Mouse (Mus musculus) MEL (cell line): ENCODE measurements at regions not wholly inside any gene's neighbourhood (a gene's known extent, or its start where the extent isn't known, plus 50 kb on each side); places are given as distances from the start of the nearest gene placed in this dataset.

ENCODE experiments used
- DNase-seq: peaks from one replicate; pipeline ENCODE4 v3.0.0; 2011; ENCODE audit warnings: low read depth, low spot score
- H3K27ac ChIP-seq: 2 replicates; pipeline ENCODE4 v1.5.1; 2012; ENCODE audit warnings: low read depth, mild to moderate bottlenecking, control low read depth, low read length, moderate library complexity; ENCODE audit not compliant: control insufficient read depth
- H3K27me3 ChIP-seq, 2 experiments: fragments of 150-350 bp in 1 of 2; sonication (generic) in 1 of 2; 2 replicates each; pipeline ENCODE4 v1.6.1; 2012; ENCODE audit warnings: low read length in 2 of 2, mild to moderate bottlenecking in 2 of 2, improper control_type of control experiment in 1 of 2, moderate library complexity in 1 of 2; ENCODE audit not compliant: insufficient read depth in 2 of 2, control insufficient read depth in 1 of 2
- H3K36me3 ChIP-seq, 2 experiments: 2 replicates each; pipeline ENCODE4 v1.6.1; 2012 to 2014; ENCODE audit warnings: low read length in 2 of 2, improper control_type of control experiment in 1 of 2, inconsistent platforms in 1 of 2, mild to moderate bottlenecking in 1 of 2; ENCODE audit not compliant: insufficient read depth in 2 of 2, control insufficient read depth in 1 of 2
- H3K4me1 ChIP-seq, 2 experiments: fragments of 150-350 bp in 1 of 2; sonication (generic) in 1 of 2; 2 replicates each; pipeline ENCODE4 v1.6.1; 2012; ENCODE audit warnings: low read length in 2 of 2, improper control_type of control experiment in 1 of 2, mild to moderate bottlenecking in 1 of 2; ENCODE audit not compliant: insufficient read depth in 2 of 2, control insufficient read depth in 1 of 2
- H3K4me3 ChIP-seq, 2 experiments: fragments of 150-350 bp in 1 of 2; sonication (generic) in 1 of 2; 2 replicates each; pipeline ENCODE4 v1.5.1; 2012; ENCODE audit warnings: low read depth in 2 of 2, low read length in 2 of 2, mild to moderate bottlenecking in 2 of 2, moderate library complexity in 2 of 2, control low read depth in 1 of 2, improper control_type of control experiment in 1 of 2; ENCODE audit not compliant: control insufficient read depth in 1 of 2, insufficient read depth in 1 of 2
- H3K79me2 ChIP-seq: 2 replicates; pipeline ENCODE4 v1.6.1; 2012; ENCODE audit warnings: mild to moderate bottlenecking, low read length, moderate library complexity; ENCODE audit not compliant: control insufficient read depth, poor library complexity, insufficient read depth
- H3K9ac ChIP-seq: 2 replicates; pipeline ENCODE4 v1.6.1; 2012; ENCODE audit warnings: low read depth, mild to moderate bottlenecking, control low read depth, low read length, moderate library complexity; ENCODE audit not compliant: control insufficient read depth, poor library complexity, severe bottlenecking
- H3K9me3 ChIP-seq: fragments of 150-350 bp; sonication (generic); replicated peaks from 2 replicates; pipeline ENCODE4 v1.6.1; 2012; ENCODE audit warnings: mild to moderate bottlenecking, low read length, improper control_type of control experiment, moderate library complexity; ENCODE audit not compliant: insufficient read depth
- BHLHE40 ChIP-seq: IDR thresholded peaks from 2 replicates; pipeline ENCODE4 v1.6.1; 2012; ENCODE audit warnings: low read depth, mild to moderate bottlenecking, inconsistent platforms, low read length, improper control_type of control experiment, borderline replicate concordance
- CHD1 ChIP-seq: IDR thresholded peaks from 2 replicates; pipeline ENCODE4 v1.6.1; 2012; ENCODE audit warnings: low read depth, mild to moderate bottlenecking, inconsistent platforms, low read length, improper control_type of control experiment
- CHD2 ChIP-seq: IDR thresholded peaks from 2 replicates; pipeline ENCODE4 v1.6.1; 2011; ENCODE audit warnings: low read length, improper control_type of control experiment
- CTCF ChIP-seq, 3 experiments: IDR thresholded peaks in 2 of 3; conservative IDR thresholded peaks in 1 of 3; 2 replicates each; pipeline ENCODE4 v1.5.1; 2011 to 2012; ENCODE audit warnings: low read length in 3 of 3, low read depth in 2 of 3, mild to moderate bottlenecking in 2 of 3, improper control_type of control experiment in 1 of 3, inconsistent platforms in 1 of 3, mixed read lengths in 1 of 3, moderate library complexity in 1 of 3; ENCODE audit not compliant: control insufficient read depth in 1 of 3, insufficient read depth in 1 of 3, poor library complexity in 1 of 3, severe bottlenecking in 1 of 3
- EP300 ChIP-seq, 2 experiments: IDR thresholded peaks; 2 replicates each; pipeline ENCODE4 v1.6.1; 2011; ENCODE audit warnings: improper control_type of control experiment in 2 of 2, low read length in 2 of 2, low read depth in 1 of 2, mild to moderate bottlenecking in 1 of 2
- GABPA ChIP-seq: IDR thresholded peaks from 2 replicates; pipeline ENCODE4 v1.6.1; 2012; ENCODE audit warnings: low read depth, mild to moderate bottlenecking, inconsistent platforms, low read length, improper control_type of control experiment, moderate library complexity
- GATA1 ChIP-seq: IDR thresholded peaks from 2 replicates; pipeline ENCODE4 v1.6.1; 2011; ENCODE audit warnings: low read depth, low read length, improper control_type of control experiment
- HCFC1 ChIP-seq: IDR thresholded peaks from 2 replicates; pipeline ENCODE4 v1.6.1; 2012; ENCODE audit warnings: low read depth, mild to moderate bottlenecking, inconsistent platforms, low read length, improper control_type of control experiment, moderate library complexity
- JUND ChIP-seq: IDR thresholded peaks from 2 replicates; pipeline ENCODE4 v1.6.1; 2011; ENCODE audit warnings: low read depth, mild to moderate bottlenecking, improper control_type of control experiment, low read length
- KAT2A ChIP-seq: conservative IDR thresholded peaks from 2 replicates; pipeline ENCODE4 v1.6.1; 2012; ENCODE audit warnings: low read depth, low read length, improper control_type of control experiment, inconsistent platforms
- MEF2A ChIP-seq: IDR thresholded peaks from 2 replicates; pipeline ENCODE4 v1.6.1; 2014; ENCODE audit warnings: low read depth, mild to moderate bottlenecking, inconsistent platforms, low read length, improper control_type of control experiment; ENCODE audit not compliant: poor library complexity, insufficient replicate concordance, severe bottlenecking; ENCODE audit errors: extremely low read depth
- MYB ChIP-seq: IDR thresholded peaks from 2 replicates; pipeline ENCODE4 v1.6.1; 2011; ENCODE audit warnings: mild to moderate bottlenecking, low read depth, low read length, improper control_type of control experiment
- MYC ChIP-seq: IDR thresholded peaks from 2 replicates; pipeline ENCODE4 v1.6.1; 2011; ENCODE audit warnings: low read depth, mild to moderate bottlenecking, low read length, improper control_type of control experiment, moderate library complexity
- POLR2A ChIP-seq, 2 experiments: IDR thresholded peaks; 2 replicates each; pipeline ENCODE4 v1.6.1; 2011 to 2012; ENCODE audit warnings: low read length in 2 of 2, mild to moderate bottlenecking in 2 of 2, control low read depth in 1 of 2, improper control_type of control experiment in 1 of 2, low read depth in 1 of 2, moderate library complexity in 1 of 2; ENCODE audit not compliant: control insufficient read depth in 1 of 2, insufficient read depth in 1 of 2, poor library complexity in 1 of 2
- POLR2AphosphoS2 ChIP-seq: IDR thresholded peaks from 2 replicates; pipeline ENCODE4 v1.6.1; 2011; ENCODE audit warnings: low read length, improper control_type of control experiment
- RAD21 ChIP-seq: IDR thresholded peaks from 2 replicates; pipeline ENCODE4 v1.6.1; 2011; ENCODE audit warnings: mild to moderate bottlenecking, low read depth, low read length, improper control_type of control experiment
- RCOR1 ChIP-seq: IDR thresholded peaks from 2 replicates; pipeline ENCODE4 v1.6.1; 2012; ENCODE audit warnings: low read depth, mild to moderate bottlenecking, inconsistent platforms, low read length, improper control_type of control experiment
- TAL1 ChIP-seq: IDR thresholded peaks from 2 replicates; pipeline ENCODE4 v1.6.1; 2012; ENCODE audit warnings: mild to moderate bottlenecking, inconsistent platforms, low read length, moderate library complexity, mixed read lengths
- TCF12 ChIP-seq: IDR thresholded peaks from 2 replicates; pipeline ENCODE4 v1.6.1; 2014; ENCODE audit warnings: low read depth, mild to moderate bottlenecking, inconsistent platforms, low read length, improper control_type of control experiment, moderate library complexity
- UBTF ChIP-seq: IDR thresholded peaks from 2 replicates; pipeline ENCODE4 v1.6.1; 2012; ENCODE audit warnings: low read depth, mild to moderate bottlenecking, inconsistent platforms, low read length, improper control_type of control experiment, moderate library complexity, borderline replicate concordance; ENCODE audit not compliant: insufficient read depth
- USF1 ChIP-seq: IDR thresholded peaks from 2 replicates; pipeline ENCODE4 v1.6.1; 2014; ENCODE audit warnings: low read depth, mild to moderate bottlenecking, inconsistent platforms, low read length, improper control_type of control experiment, moderate library complexity
- USF2 ChIP-seq, 2 experiments: IDR thresholded peaks; 2 replicates each; pipeline ENCODE4 v1.6.1; 2011 to 2012; ENCODE audit warnings: improper control_type of control experiment in 2 of 2, low read length in 2 of 2, borderline replicate concordance in 1 of 2, inconsistent platforms in 1 of 2, low read depth in 1 of 2, mild to moderate bottlenecking in 1 of 2; ENCODE audit not compliant: insufficient read depth in 1 of 2
- ZKSCAN1 ChIP-seq: IDR thresholded peaks from 2 replicates; pipeline ENCODE4 v1.6.1; 2012; ENCODE audit warnings: low read depth, mild to moderate bottlenecking, inconsistent platforms, low read length, improper control_type of control experiment, moderate library complexity
- ZNF384 ChIP-seq: IDR thresholded peaks from 2 replicates; pipeline ENCODE4 v1.6.1; 2012; ENCODE audit warnings: low read depth, mild to moderate bottlenecking, inconsistent platforms, low read length, improper control_type of control experiment

DNA sequence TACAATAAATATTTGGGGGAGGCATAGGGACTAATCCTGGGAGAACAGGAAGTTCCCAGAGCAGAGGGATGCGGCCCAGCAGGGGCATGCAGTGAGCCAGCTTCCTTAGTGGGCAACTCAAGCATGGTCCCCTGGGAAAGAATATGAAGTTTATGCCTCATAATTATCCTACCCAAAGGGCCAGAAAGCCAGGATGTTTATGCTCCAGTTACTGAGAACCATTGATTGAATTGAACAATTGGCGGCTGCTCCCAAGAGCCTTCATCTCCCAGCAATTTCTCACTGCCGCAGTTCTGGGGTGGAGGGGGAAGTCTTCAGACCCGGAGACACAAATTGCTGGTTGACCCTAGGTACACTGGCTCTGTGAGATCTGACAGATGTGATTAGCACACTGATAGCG lies 50.9 kb upstream of the Arntl start:
- TF ChIP-seq ZKSCAN1 (no peak), RAD21 (no peak), GABPA (no peak), CHD1 (no peak), TAL1 (no peak), POLR2AphosphoS2 (no peak), POLR2A (IDR thresholded peaks at IDR 0.05; ENCODE audit: control insufficient read depth in 1 of 2, insufficient read depth in 1 of 2, low read depth in 1 of 2, low read length in 2 of 2, poor library complexity in 1 of 2) (no peak), RCOR1 (no peak), EP300 (IDR thresholded peaks at IDR 0.05; ENCODE audit: low read depth in 1 of 2, low read length in 2 of 2) (no peak), USF1 (no peak), ZNF384 (no peak), CTCF (IDR thresholded peaks at IDR 0.05 in 2 of 3, conservative IDR thresholded peaks at IDR 0.05 in 1 of 3; ENCODE audit: control insufficient read depth in 1 of 3, insufficient read depth in 1 of 3, low read depth in 2 of 3, low read length in 3 of 3, poor library complexity in 1 of 3, severe bottlenecking in 1 of 3) (no peak), JUND (no peak)
- Histone ChIP-seq H3K27ac (no peak overlapping the region), H3K79me2 (no peaks in the 10 kb centered on the region), H3K9ac (no peak overlapping the region), H3K4me3 (no peak overlapping the region), H3K4me1 (no peaks in the 10 kb centered on the region), H3K9me3 (no peaks in the 10 kb centered on the region), H3K36me3 (no peaks in the 10 kb centered on the region), H3K27me3 (no peaks in the 10 kb centered on the region)
- DNase-seq, result no peak

- TF ChIP-seq GATA1, result no peak
- TF ChIP-seq USF2 (IDR thresholded peaks at IDR 0.05; ENCODE audit: borderline replicate concordance in 1 of 2, insufficient read depth in 1 of 2, low read depth in 1 of 2, low read length in 2 of 2), result no peak
- no peak for TF ChIP-seq HCFC1
- no peak for TF ChIP-seq POLR2AphosphoS2
- TF ChIP-seq TCF12, result no peak
- TF ChIP-seq POLR2A (IDR thresholded peaks at IDR 0.05; ENCODE audit: control insufficient read depth in 1 of 2, insufficient read depth in 1 of 2, low read depth in 1 of 2, low read length in 2 of 2, poor library complexity in 1 of 2), result no peak
- TF ChIP-seq MYC, result no peak
- no peak for TF ChIP-seq ZKSCAN1
- no peak for TF ChIP-seq UBTF
- no peak for TF ChIP-seq EP300 (IDR thresholded peaks at IDR 0.05; ENCODE audit: low read depth in 1 of 2, low read length in 2 of 2)
- no peak for TF ChIP-seq CHD2
- no peak for TF ChIP-seq KAT2A
- no peak for TF ChIP-seq MEF2A
- no peak for TF ChIP-seq BHLHE40
- TF ChIP-seq CHD1, result no peak
- TF ChIP-seq MYB, result no peak
- TF ChIP-seq RAD21, result no peak
- TF ChIP-seq, all 39 proteins: peak for 0
- no peak overlapping the region for H3K4me3 ChIP-seq
- DNase-seq, result no peak
- H3K79me2 ChIP-seq, result no peaks in the 10 kb centered on the region
- H3K27ac ChIP-seq, result no peak overlapping the region
- H3K4me1 ChIP-seq, result no peaks in the 10 kb centered on the region
- no peaks in the 10 kb centered on the region for H3K36me3 ChIP-seq
- H3K9me3 ChIP-seq, result no peaks in the 10 kb centered on the region
- no peak overlapping the region for H3K9ac ChIP-seq
- no peaks in the 10 kb centered on the region for H3K27me3 ChIP-seq
Observed at GRCm38 (mm10) chr7:113156861-113157747, 50.2 kb upstream of the Arntl start.
